In the genomic region with DNA sequence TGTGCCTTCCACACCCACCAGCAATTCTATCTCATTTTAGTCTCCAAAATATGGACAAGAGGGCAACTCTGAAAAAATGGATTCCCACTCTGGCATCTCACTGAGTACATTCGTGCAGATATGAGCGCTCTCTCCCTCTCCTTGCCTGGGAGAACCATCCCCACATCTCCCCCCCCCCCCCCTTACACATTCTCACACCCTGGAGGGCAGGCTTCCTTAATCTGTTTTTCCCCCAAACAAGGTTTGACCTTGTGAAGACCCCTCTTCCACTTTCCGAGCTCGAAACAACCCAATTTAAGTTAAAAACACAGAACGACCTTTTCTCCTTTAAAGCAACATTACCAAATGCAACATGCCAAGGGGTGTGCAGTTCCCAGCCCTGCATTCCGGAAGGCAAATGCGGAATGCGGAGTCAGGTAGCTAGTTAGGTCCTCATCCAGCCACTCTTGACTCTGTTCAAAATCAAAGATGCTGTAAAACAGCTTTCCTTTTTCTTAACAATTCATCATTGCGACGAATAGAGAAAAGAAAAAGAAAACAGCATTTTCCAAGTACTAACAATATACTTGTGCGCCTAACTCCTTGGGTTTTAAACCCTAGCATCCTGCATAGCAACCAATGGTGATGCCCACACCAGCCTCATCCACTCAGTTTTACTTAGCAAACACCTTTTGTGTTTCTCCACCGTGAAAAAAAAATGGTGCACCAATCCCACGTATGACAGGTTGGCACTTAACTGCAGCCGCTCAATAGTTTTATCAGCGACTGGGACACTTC, we compare ENCODE assay signal across 8 mouse cellular contexts. TPM values are rescaled to one million over a fixed set of nuclear protein-coding genes. Genes with fewer than 3 reads are reported as not detected.
DNase-seq lines count a peak whose midpoint lies in the region; ATAC-seq and TF ChIP-seq lines count a peak whose summit lies in the region.
"Had no signal": no experiment of that assay in that cellular context is flagged by ENCODE, and none has a peak within 500 bp of the region (broad histone marks: within the 10 kb centered on the region; RNA-seq: fewer than 3 reads in every experiment).

No protein-coding gene starts in this region.

- H3K27me3 ChIP-seq in lung, postnatal 0 days (replicated peaks; ENCODE audit: insufficient read depth, low read length) = 0 out of 2 replicates have a peak, but pooled peaks cover 5% of the 10 kb centered on the region
- peaks cover 8% of the 10 kb centered on the region for H3K27me3 ChIP-seq in embryonic facial prominence, embryonic 14.5 days (replicated peaks; ENCODE audit: control insufficient read depth, insufficient read depth, low read length)
- H3K27me3 ChIP-seq in intestine, embryonic 16.5 days (replicated peaks; ENCODE audit: control insufficient read depth, insufficient read depth, low read length) = peaks cover 12% of the 10 kb centered on the region; the same call in 1 of the 2 replicates
- no peaks in the 10 kb centered on the region for H3K27me3 ChIP-seq in stomach, embryonic 14.5 days (ENCODE audit: control insufficient read depth, insufficient read depth, low read length)

- peaks cover 5% of the 10 kb centered on the region; the same call in 1 of the 2 replicates for H3K4me1 ChIP-seq in lung, postnatal 0 days (ENCODE audit: insufficient read depth, low read depth, low read length)
- H3K4me1 ChIP-seq in embryonic facial prominence, embryonic 14.5 days (ENCODE audit: control insufficient read depth, insufficient read depth, low read length) = peaks cover 14% of the 10 kb centered on the region
- no peaks in the 10 kb centered on the region for H3K4me1 ChIP-seq in intestine, embryonic 16.5 days (ENCODE audit: control insufficient read depth, insufficient read depth, low read length)
- no peaks in the 10 kb centered on the region for H3K4me1 ChIP-seq in stomach, embryonic 14.5 days (ENCODE audit: control insufficient read depth, insufficient read depth, low read length)

- peak overlapping the region; percentile 59 for H3K4me2 ChIP-seq in lung, postnatal 0 days (replicated peaks; ENCODE audit: low read depth, low read length)
- H3K4me2 ChIP-seq in embryonic facial prominence, embryonic 14.5 days (ENCODE audit: low read depth, low read length) = peak overlapping the region; percentile 87
- peak overlapping the region; percentile 85 for H3K4me2 ChIP-seq in intestine, embryonic 16.5 days (ENCODE audit: low read depth, low read length)
- H3K4me2 ChIP-seq in stomach, embryonic 14.5 days (replicated peaks; ENCODE audit: low read depth, low read length) = peak overlapping the region; percentile 60

- no peak for TF ChIP-seq EP300 in lung, postnatal 0 days (IDR thresholded peaks at IDR 0.05)

- no peak overlapping the region for H3K27ac ChIP-seq in lung, postnatal 0 days (ENCODE audit: low read length)
- no peak overlapping the region for H3K27ac ChIP-seq in embryonic facial prominence, embryonic 14.5 days (replicated peaks; ENCODE audit: low read depth, low read length)
- no peak overlapping the region for H3K27ac ChIP-seq in intestine, embryonic 16.5 days (ENCODE audit: low read length)
- H3K27ac ChIP-seq in stomach, embryonic 14.5 days (ENCODE audit: low read length) = no peak overlapping the region

- 7% methylated on average over 15 of the region's 15 CpGs for WGBS in lung, postnatal 0 days
- WGBS in embryonic facial prominence, embryonic 14.5 days = 9% methylated on average over 15 of the region's 15 CpGs
- WGBS in intestine, embryonic 16.5 days = 8% methylated on average over 15 of the region's 15 CpGs
- WGBS in stomach, embryonic 14.5 days = 6% methylated on average over 15 of the region's 15 CpGs

- no peak for TF ChIP-seq CTCF in lung, postnatal 0 days (IDR thresholded peaks at IDR 0.05)

- peak overlapping the region; percentile 22 for H3K4me3 ChIP-seq in lung, postnatal 0 days (ENCODE audit: low read depth, low read length)
- H3K4me3 ChIP-seq in embryonic facial prominence, embryonic 14.5 days (ENCODE audit: low read depth, low read length) = peak overlapping the region; percentile 45
- H3K4me3 ChIP-seq in intestine, embryonic 16.5 days (ENCODE audit: low read length) = peak overlapping the region; percentile 46
- H3K4me3 ChIP-seq in stomach, embryonic 14.5 days (ENCODE audit: low read depth, low read length) = peak overlapping the region; percentile 30

- no peaks in the 10 kb centered on the region for H3K36me3 ChIP-seq in lung, postnatal 0 days (ENCODE audit: insufficient read depth, low read length)
- H3K36me3 ChIP-seq in embryonic facial prominence, embryonic 14.5 days (ENCODE audit: control insufficient read depth, insufficient read depth, low read length) = no peaks in the 10 kb centered on the region
- no peaks in the 10 kb centered on the region for H3K36me3 ChIP-seq in intestine, embryonic 16.5 days (ENCODE audit: control insufficient read depth, insufficient read depth, low read length)
- no peaks in the 10 kb centered on the region for H3K36me3 ChIP-seq in stomach, embryonic 14.5 days (ENCODE audit: control insufficient read depth, insufficient read depth, low read length)

- no peak overlapping the region for H3K9ac ChIP-seq in lung, postnatal 0 days (replicated peaks; ENCODE audit: low read depth)
- H3K9ac ChIP-seq in embryonic facial prominence, embryonic 14.5 days (ENCODE audit: low read depth, low read length) = 0 out of 2 replicates have a peak overlapping the region, but pooled peaks have one; percentile 53
- H3K9ac ChIP-seq in intestine, embryonic 16.5 days (ENCODE audit: low read depth, low read length) = no peak overlapping the region
- no peak overlapping the region for H3K9ac ChIP-seq in stomach, embryonic 14.5 days (replicated peaks; ENCODE audit: low read depth, low read length)

- H3K9me3 ChIP-seq in lung, postnatal 0 days (ENCODE audit: low read length) = no peaks in the 10 kb centered on the region
- H3K9me3 ChIP-seq in embryonic facial prominence, embryonic 14.5 days (ENCODE audit: control insufficient read depth, low read length) = no peaks in the 10 kb centered on the region
- H3K9me3 ChIP-seq in intestine, embryonic 16.5 days (ENCODE audit: control insufficient read depth, low read length) = no peaks in the 10 kb centered on the region
- no peaks in the 10 kb centered on the region for H3K9me3 ChIP-seq in stomach, embryonic 14.5 days (ENCODE audit: control insufficient read depth, low read depth, low read length)

- DNase-seq in lung, postnatal 0 days (ENCODE audit: low spot score) = no peak
- DNase-seq in lung, postnatal 14 days = no peak
- DNase-seq in embryonic facial prominence, embryonic 14.5 days (ENCODE audit: low spot score) = no peak
- no peak for DNase-seq in c-Kit-positive CD71-positive TER-119-positive erythroid progenitor cells, embryonic 14.5 days (ENCODE audit: low spot score)

- ATAC-seq in lung, postnatal 0 days = no peak
- no peak for ATAC-seq in embryonic facial prominence, embryonic 14.5 days (ENCODE audit: low read depth)
- ATAC-seq in intestine, embryonic 16.5 days = no peak
- ATAC-seq in stomach, embryonic 14.5 days (ENCODE audit: insufficient number of reproducible peaks, insufficient read depth, low FRiP score, low read depth) = no peak
- ATAC-seq in megakaryocyte-erythroid progenitor cell, adult 5-6 weeks (replicated peaks; ENCODE audit: low FRiP score, low TSS enrichment, poor library complexity, severe bottlenecking) = no peak

RNA-seq across cellular contexts. Expression of gene Vsnl1, which starts 1.0 kb away (rescaled TPM):
- 8.3 and 8.6 TPM in 2 replicates for polyA plus RNA-seq in lung, postnatal 0 days (2015; fragmentation: Nextera tagmentation; extraction: Ambion mirVana)
- 5.6 and 5.9 TPM in 2 replicates for polyA plus RNA-seq in embryonic facial prominence, embryonic 14.5 days (2014; fragmentation: Nextera tagmentation; extraction: Ambion mirVana)
- 0.50 and 0.61 TPM in 2 replicates for polyA plus RNA-seq in intestine, embryonic 16.5 days (2015; fragmentation: Nextera tagmentation; extraction: Ambion mirVana)
- 1.1 and 1.4 TPM in 2 replicates for polyA plus RNA-seq in stomach, embryonic 14.5 days (2014; fragmentation: Nextera tagmentation; extraction: Ambion mirVana)
- not detected in 2 replicates for total RNA-seq in megakaryocyte-erythroid progenitor cell, adult 5-6 weeks (2014; fragmentation: Nextera tagmentation)
- total RNA-seq in megakaryocyte-erythroid progenitor cell, adult 5-6 weeks (2017) = not detected in 2 replicates
- total RNA-seq: neutrophil, adult 5-6 weeks had no signal

RNA-seq across cellular contexts. Expression of gene Rad51ap2, which starts 20.4 kb away (rescaled TPM):
- polyA plus RNA-seq in lung, postnatal 0 days (2015; fragmentation: Nextera tagmentation; extraction: Ambion mirVana) = 0.41 and 0.52 TPM in 2 replicates
- 0.50 and 0.81 TPM in 2 replicates for polyA plus RNA-seq in embryonic facial prominence, embryonic 14.5 days (2014; fragmentation: Nextera tagmentation; extraction: Ambion mirVana)
- 0.06 and 0.13 TPM in 2 replicates for polyA plus RNA-seq in intestine, embryonic 16.5 days (2015; fragmentation: Nextera tagmentation; extraction: Ambion mirVana)
- polyA plus RNA-seq in stomach, embryonic 14.5 days (2014; fragmentation: Nextera tagmentation; extraction: Ambion mirVana) = 0.29 and 0.32 TPM in 2 replicates
- not detected in 2 replicates for total RNA-seq in megakaryocyte-erythroid progenitor cell, adult 5-6 weeks (2014; fragmentation: Nextera tagmentation)
- not detected in 2 replicates for total RNA-seq in megakaryocyte-erythroid progenitor cell, adult 5-6 weeks (2017)
